Mouse (Mus musculus) spleen, postnatal 36 days (tissue): ENCODE measurements around the gene Gm45234.

Experiments used
- DNase-seq, 2 experiments: peaks; one replicate each; pipeline ENCODE4 v3.0.0; 2022; ENCODE audit warnings: low spot score in 2 of 2, mixed read lengths in 1 of 2

The Gm45234 gene

DNA sequence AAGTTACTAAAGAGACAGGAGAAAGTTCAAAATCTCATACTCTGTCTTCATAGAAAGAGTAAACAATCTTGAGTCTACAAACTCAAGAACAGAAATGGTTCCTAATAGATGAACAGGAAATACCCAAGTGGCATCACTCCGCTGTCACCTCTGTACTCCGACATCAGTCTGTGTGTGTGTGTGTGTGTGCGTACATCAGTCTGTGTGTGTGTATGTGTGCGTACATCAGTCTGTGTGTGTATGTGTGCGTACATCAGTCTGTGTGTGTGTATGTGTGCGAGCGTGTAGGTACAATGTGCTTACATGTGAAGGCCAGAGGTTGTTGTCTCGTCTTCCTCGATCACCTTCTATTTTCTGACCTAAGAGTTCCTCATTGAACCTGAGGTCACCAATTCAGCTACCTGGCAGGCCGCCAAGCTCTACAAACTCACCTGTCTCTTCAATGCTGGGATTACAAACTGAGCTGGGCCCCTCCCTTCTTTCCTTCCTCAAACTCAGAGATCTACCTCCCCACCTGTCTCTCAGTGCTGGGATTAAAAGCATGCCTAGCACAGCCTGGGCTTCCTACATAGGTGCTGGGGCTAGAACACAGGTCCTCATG lies 47.4 kb downstream of the Gm45234 start:
- DNase-seq, result no peak

GRCm38 (mm10) chr6:124706061-124706627 lies 49.7 kb downstream of the Gm45234 start:
- no peak for DNase-seq

DNA sequence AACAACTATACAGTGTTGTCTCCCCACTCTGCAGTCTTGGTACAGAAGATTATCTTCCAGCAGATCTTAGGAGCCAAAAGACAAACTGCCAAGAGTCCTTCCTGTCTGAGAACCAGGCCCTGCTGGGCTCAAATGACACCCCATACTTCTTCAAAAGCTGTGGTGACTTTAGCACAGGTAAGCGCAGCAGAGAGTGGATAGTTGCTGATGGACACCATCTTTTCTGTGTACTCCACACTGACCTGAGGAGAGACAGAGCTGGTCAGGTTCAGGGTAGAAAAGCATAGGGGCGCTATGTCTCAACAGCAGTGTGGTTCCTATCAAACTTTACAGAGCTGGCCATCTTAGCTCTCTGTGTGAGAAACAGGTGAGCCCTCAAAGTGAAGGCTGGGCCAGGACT lies 51.4 kb downstream of the Gm45234 start:
- no peak for DNase-seq

- no peak for DNase-seq
These were observed 52.0 kb downstream of the Gm45234 start for GRCm38 (mm10) chr6:124703789-124704188.

GRCm38 (mm10) chr6:124702784-124703103 lies 53.1 kb downstream of the Gm45234 start:
- peak; percentile 74 to 77 for DNase-seq

DNA sequence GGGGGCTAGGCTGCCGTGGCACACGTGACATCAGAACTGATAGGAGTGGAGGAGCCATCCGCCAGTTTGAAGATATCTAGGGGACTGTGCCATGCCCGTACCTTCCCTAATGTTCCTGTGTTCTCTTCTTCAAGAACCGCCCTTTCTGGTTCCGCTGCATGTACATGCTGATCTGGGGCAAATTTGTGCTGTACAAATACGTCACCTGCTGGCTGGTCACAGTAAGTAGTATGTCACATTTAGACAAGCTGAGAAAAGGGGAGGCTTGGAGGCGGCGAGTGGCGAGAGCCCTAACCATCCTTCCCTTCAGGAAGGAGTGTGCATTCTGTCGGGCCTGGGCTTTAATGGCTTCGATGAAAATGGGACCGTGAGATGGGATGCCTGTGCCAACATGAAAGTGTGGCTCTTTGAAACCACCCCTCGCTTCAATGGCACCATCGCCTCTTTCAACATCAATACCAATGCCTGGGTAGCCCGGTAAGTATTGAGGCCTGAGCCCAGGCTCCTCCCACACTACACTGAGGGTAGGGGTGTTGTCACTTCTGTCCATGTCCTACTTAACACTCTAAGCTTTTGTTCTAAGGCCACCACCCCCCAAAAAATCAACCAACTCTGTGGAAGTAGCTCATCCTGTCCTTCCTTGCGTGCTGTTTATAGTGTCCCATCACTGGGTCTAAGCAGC lies 53.6 kb downstream of the Gm45234 start:
- no peak for DNase-seq

DNA sequence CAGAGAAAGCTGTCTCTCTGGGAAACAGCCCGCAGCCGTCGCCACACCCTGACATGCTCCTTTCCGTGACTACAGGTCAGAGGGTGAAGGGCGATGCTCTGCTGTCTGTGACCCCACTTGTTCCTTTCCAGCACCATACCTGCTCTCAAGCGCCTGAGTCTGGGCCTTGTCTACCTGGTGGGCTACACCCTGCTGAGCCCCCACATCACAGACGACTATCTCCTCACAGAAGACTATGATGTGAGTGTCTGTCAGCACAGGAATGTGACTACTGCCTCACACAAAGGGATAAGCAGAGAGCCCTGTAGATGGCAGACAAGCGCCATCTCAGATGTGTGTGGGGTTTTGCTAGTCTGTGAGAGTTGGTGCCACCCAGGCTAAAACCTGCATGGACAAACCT lies 54.5 kb downstream of the Gm45234 start:
- DNase-seq, result peak in 1 of 2 experiments; percentile 39

DNA sequence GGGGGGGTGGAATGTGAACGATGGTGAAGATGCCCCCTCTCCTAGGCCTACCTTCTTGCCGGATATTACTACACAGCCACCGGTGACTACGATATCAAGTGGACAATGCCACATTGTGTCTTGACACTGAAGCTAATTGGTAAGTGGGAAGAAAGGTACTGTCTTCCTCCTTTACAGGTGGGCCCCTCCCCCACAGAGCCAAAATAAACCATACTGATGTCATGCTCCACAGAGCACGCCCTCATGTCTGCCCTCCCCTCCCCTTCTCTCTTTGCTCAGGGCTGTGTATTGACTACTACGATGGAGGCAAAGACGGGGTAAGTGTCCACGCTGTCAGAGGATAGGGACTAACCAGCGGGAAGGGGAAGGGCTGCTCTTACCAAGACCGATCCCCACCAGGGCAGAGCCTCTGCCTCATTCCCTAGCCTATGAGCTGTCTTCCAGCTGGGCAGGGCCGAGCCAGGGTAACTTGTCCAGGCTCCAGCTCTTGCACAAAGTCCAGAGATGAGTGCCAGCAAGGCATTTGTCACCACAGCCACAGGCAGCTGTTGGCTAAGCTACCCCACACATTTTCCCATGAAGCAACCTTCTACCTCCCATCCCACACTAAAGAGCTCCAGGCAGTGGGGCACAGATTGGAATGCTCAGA lies 55.7 kb downstream of the Gm45234 start:
- no peak for DNase-seq

DNA sequence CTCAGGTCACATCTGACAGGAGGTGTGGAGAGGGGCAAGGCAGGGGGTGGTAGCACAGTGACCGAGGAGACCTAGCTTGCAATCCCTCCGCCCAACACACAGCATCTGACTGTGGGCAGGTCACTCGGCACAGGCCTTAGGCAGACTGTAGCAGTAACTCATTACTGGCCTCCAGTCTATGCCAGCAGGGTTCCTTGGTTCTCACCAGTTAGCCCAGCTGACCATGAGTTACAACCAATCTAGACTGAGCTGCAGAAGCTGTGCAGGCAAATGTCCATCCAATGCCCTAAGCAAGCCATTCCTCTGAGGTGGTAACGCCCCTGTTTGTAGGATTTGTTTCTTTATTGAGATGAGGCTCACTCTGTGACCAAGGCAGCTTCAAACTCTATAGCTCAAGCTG lies 56.5 kb downstream of the Gm45234 start:
- DNase-seq, result no peak

DNA sequence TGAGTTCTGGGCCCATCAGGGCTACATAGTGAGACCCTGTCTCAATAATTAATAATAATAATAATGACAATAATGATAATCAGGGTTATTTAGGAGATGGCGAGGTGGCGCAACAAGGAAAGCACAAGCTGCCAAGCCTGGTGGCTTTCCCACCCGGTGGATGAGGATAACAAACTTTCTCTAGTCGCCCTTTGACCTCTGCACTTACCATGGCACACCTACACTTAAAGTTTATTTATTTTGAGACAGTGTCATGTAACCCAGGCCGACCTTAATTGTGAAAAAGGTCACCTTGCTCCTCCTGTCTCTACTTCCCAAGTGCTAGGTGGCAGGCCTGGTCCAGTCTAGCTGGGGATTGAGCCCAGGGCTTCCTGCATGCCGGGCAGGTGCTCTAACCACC lies 57.1 kb downstream of the Gm45234 start:
- no peak for DNase-seq

- DNase-seq, result no peak
These were observed 59.2 kb downstream of the Gm45234 start for GRCm38 (mm10) chr6:124696441-124697150.

DNA sequence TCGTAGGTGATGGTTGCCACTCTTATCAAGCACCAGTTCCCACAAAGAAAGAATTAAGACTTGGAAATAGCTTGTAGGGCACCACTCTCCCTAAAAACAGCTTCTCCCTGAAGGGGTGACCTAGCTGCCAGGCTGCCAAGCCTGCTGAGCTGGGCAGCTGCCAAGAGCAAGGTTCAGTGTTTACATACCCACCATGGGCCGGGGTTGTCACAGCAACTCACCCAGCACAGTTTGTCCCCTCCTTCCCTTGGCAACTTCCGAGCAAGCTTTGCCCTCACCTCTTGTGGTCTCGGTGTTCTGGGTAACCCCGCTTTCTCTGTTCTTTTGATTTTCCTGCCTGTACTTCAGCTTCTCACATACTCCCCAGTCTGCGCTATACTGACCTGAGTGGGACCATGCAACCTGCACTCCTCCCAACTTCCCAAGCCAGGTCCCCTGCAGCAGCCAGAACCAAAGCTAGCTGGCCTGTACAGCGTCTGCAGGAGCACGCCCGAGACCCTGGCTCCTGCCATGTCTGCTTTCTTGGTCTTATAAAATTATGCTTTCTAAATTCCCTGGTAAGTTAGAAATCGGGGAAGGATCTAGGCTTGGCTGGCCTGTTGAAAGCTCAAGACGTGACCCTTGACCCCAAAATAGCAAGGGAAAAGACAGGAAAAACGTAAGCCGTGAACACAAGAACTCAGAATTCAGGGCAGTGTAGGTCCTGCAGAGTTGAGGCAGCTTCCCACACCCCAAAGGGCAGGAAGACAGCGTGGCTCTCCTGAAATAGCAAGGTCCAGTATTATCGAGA lies 61.5 kb downstream of the Gm45234 start:
- peak in 1 of 2 experiments; percentile 38 for DNase-seq

GRCm38 (mm10) chr6:124693243-124693981 lies 62.4 kb downstream of the Gm45234 start:
- DNase-seq, result no peak

DNA sequence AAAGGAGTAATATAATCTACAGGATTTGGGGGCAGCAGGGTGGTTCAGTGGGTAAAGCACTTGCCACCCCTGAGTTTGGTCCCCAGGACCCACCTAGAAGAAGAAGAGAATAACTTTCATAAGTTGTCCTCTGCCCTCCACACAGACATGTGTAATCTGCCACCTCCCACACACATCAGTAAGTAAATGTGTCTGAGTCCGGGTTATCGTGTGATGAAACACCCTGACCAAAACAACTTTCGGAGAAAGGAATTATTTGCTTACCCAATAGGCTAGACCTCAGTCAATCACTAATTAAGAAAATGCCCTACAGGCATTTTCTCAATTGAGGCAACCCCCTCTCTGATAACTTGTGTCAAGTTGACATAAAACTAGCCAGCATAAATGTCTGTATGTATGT lies 65.3 kb downstream of the Gm45234 start:
- no peak for DNase-seq
